Mouse (Mus musculus): ENCODE results near the gene Anapc13. TPM values are rescaled to one million over a fixed set of nuclear protein-coding genes. Genes with fewer than 3 reads are reported as not detected.

Gene Anapc13
- 10 to 100 TPM; 86.5 to 89.2 TPM for polyA plus RNA-seq (2017; shearing (Covaris generic))

DNA sequence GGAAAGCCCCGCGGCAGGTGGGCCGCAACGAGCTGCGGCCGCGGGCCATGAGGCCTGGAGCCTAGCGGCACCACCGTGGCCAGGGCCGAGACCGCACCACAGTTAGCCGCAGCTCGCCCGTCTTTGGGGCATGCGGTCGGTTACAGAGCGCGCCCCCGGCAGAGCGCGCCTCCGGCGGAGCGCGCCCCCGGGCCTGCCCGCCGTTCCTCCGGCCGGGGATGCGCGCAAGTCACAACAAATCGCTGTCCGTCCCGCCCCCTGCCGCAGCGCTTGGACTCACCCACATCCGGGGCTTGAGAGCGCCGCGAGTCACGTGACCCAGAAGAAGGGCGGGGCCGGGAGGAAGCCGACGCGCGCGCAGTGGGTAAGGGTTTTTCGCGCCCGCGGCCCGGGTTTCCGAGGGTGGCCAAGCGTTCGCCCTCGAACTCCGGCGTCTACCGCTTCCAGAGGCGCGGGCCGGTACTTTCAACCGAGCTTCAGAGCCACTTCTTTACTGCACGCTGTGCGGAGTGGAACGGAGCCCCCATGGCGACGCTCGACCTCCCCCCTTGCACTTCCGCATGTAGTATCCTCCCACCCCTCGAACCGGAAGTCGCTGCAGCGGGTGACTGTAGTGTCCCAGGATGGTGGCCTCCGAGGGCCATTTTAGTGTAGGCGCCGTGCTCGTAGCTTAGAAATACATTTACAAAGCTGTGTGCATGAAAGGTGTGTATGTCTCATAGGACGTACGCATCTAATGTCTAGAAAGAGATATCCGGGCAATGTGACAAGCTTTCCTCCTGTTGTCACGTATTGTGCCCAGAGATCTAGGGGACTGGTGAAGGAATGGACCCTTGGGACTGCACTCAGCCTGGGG is at the start of gene Anapc13, which contains the start of gene Cep63:
Gene Anapc13, plus strand, starts transcription at position 314 of the 856 bp plus-strand sequence.
Gene Cep63, minus strand, starts transcription at position 552 of the 856 bp plus-strand sequence.

Other genes with a start within 250 kb of the Anapc13 start
- 1 to 10 TPM in 1 of 2 experiments, under 1 TPM in 1; 0.44 to 1.2 TPM for gene Ky, start 120.5 kb upstream of the Anapc13 start, polyA plus RNA-seq (2017; shearing (Covaris generic))
- 10 to 100 TPM; 49.9 to 56.1 TPM for gene Cep63, start 238 bp downstream of the Anapc13 start, polyA plus RNA-seq (2017; shearing (Covaris generic))
- under 1 TPM; 0.18 to 0.80 TPM for gene Amotl2, start 90.4 kb downstream of the Anapc13 start, polyA plus RNA-seq (2017; shearing (Covaris generic))
- 10 to 100 TPM in 1 of 2 experiments, 1 to 10 TPM in 1; 9.1 to 11.7 TPM for gene Ryk, start 208.6 kb downstream of the Anapc13 start, polyA plus RNA-seq (2017; shearing (Covaris generic))

Measured in inflammation-experienced regulatory T-cells (primary cell).